Mouse (Mus musculus): ENCODE data around the gene Mpp4. TPM values are rescaled to one million over a fixed set of nuclear protein-coding genes. Genes with fewer than 3 reads are reported as not detected.

The Mpp4 gene
- total RNA-seq, 2 experiments from 2014 or later, result 0.85 to 1.9 TPM

DNA sequence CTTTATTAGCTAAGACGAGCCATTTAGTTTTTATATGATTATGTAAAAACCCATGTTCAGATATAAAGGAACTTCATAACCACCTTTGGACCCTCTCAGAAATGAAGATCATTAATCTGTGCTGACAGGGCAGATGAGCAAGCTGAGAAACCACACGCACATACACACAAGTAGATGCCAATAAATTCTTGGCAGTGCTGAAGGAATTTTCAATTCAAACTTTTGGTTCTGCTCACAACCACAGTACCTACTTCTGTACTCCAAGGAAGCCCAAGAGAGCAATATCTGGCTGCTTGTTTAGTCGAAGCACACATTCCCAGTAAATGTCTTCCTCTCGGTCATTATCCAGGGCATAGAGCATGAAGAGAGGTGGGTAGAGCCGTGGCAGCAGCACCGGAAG, 6.4 kb upstream of the Mpp4 start:
- ATAC-seq (replicated peaks; ENCODE audit: low FRiP score, poor library complexity, severe bottlenecking), result no peak

GRCm38 (mm10) chr1:59168556-59168955, 5.4 kb upstream of the Mpp4 start:
- no peak for ATAC-seq (replicated peaks; ENCODE audit: low FRiP score, poor library complexity, severe bottlenecking)

DNA sequence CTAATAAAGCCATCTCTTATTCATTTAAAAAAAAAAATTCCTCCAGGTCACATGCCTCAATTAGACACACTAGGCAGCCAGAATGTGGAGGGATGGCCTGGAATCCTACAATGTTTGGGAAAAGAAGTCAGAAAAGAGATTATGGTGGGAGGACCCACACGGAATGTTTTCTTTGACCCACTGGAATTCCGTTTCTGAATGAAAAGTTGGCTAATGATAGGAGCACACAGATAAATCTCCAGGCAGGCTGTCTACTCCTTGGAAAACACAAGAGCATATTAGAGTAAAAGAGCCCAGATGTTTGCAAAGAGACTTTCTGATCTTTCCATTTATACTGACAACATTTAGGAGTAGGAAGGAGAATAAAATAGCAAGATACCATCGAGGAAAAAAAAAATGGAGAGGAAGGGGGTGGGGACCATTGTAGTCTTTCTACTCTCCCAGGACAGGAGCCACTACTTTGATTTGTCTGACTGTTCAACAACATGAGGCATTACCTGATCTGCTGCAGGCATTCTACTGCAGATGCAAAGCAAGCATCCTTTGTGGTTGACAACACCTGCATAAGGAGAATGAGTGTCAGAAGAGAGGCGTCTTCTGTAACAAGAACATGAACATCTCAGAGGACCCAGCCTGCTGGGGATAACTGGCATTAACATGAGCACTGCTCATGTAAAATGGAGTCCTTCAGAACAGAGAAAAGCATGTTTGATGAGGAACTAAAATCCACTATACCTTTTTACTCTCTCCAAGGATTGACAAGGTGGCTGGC, 4.7 kb upstream of the Mpp4 start:
- ATAC-seq (replicated peaks; ENCODE audit: low FRiP score, poor library complexity, severe bottlenecking), result no peak

DNA sequence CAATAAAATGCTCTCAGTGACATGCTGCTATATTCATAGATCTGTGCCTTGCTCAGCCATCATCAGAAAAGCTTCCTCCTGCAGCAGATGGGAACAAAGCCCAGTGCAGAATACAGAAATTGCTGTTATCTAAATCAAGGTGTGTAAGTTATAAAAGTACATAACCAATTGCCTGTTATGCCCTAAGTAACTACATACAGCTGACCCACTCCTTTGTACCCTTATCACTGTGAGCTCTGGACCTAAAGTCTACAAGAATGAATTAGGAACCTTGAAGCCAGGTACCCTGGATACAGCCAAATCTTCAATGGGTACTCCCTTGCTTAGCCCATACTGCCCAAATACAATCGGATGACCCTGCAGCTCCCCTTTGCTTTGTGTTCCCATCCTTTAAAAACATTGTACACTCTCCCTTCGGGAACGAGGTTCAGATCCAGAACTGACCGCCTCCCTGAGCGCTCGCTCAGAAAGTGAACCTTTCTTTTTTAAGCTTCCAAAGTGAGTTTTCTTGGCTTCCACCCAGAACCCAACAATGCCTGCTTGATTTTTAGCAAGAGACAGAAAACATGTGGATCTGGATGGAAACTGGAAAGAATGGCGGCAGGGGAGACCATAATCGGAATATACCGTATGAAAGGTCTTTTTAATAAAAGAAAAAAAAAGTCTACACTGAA, 3.2 kb upstream of the Mpp4 start:
- no peak for ATAC-seq (replicated peaks; ENCODE audit: low FRiP score, poor library complexity, severe bottlenecking)

GRCm38 (mm10) chr1:59163918-59164317, 729 bp upstream of the Mpp4 start:
- no peak for ATAC-seq (replicated peaks; ENCODE audit: low FRiP score, poor library complexity, severe bottlenecking)

DNA sequence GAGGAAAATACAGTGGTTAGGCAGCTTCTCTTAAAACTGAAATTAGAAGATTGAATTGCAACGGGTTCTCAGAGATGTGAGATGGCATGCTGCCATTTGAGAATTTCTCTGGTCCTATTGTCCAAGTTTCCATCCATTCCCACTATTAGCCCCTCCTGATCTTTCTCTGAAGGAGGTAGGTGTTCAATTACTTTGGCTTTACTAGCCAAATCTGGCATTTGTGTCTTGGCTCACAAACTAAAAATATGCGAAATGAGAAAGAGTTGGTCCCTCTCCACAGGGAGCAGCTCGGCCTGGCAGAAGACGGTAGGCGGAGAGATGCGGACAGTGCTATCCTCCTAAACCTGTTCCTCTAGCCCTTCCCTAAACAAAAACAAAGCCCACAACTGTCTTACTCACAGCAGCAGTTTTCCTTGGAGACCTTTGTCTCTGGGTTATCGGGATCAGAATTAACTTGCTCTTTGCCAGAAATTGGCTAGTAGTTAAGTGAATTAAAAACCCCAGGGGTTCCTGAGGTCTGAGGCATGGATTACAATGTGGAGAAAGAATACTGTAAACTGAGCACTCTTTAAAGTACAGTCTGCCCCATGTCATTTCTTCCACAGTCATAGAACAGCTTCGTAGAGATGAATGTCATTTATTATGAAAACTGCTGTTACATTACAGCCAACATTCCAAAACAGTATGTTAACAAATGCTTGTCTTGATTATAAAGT, 722 bp downstream of the Mpp4 start:
- ATAC-seq (replicated peaks; ENCODE audit: low FRiP score, poor library complexity, severe bottlenecking), result no peak

GRCm38 (mm10) chr1:59161396-59161795, 1.8 kb downstream of the Mpp4 start:
- ATAC-seq (replicated peaks; ENCODE audit: low FRiP score, poor library complexity, severe bottlenecking), result no peak

- ATAC-seq (replicated peaks; ENCODE audit: low FRiP score, poor library complexity, severe bottlenecking), result no peak
Measured at GRCm38 (mm10) chr1:59160871-59161270, 2.3 kb downstream of the Mpp4 start.

GRCm38 (mm10) chr1:59159136-59159535, 4.1 kb downstream of the Mpp4 start:
- ATAC-seq (replicated peaks; ENCODE audit: low FRiP score, poor library complexity, severe bottlenecking), result no peak

GRCm38 (mm10) chr1:59158498-59158897, 4.7 kb downstream of the Mpp4 start:
- ATAC-seq (replicated peaks; ENCODE audit: low FRiP score, poor library complexity, severe bottlenecking), result no peak

DNA sequence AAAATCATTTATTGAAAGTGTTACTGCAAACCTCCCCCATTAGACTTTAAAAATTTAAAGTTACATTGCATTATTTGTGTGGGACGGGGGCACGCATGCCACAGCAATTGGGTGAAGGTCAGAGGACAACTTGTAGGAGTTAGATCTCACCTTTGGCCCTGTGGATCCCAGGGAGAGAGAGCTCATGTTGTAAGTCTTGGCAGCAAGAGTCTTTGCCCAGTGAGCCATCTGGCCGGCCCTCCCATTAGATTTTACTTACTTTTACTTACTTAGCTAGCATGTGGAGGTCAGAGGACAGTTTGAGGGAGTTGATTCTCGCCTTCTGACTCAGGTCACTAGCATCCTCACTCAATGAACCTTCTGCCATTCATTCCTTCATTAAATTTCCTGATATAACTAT, 5.3 kb downstream of the Mpp4 start:
- ATAC-seq (replicated peaks; ENCODE audit: low FRiP score, poor library complexity, severe bottlenecking), result no peak

- no peak for ATAC-seq (replicated peaks; ENCODE audit: low FRiP score, poor library complexity, severe bottlenecking)
Measured at GRCm38 (mm10) chr1:59152346-59152745, 10.8 kb downstream of the Mpp4 start.

GRCm38 (mm10) chr1:59150542-59150941, 12.6 kb downstream of the Mpp4 start:
- ATAC-seq (replicated peaks; ENCODE audit: low FRiP score, poor library complexity, severe bottlenecking), result no peak

DNA sequence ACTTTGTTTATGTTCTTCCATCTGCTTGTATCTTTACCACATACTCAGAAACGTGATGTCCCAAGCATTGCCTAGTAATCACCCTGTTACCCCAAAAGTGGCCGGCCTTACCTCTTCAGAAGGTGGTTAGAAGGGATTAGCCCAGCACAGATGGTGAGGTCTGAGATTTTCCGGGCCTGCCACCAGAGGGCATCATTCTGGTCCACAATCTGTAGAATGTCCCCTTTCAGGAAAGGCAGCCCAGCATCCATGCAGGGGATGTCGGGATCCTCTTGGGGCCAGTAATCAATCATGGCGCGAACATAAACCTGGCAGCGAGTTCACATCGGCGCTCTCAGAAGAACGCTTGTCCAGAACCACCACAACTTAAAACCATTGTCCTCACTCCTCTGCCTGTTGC, 18.6 kb downstream of the Mpp4 start:
- no peak for ATAC-seq (replicated peaks; ENCODE audit: low FRiP score, poor library complexity, severe bottlenecking)

DNA sequence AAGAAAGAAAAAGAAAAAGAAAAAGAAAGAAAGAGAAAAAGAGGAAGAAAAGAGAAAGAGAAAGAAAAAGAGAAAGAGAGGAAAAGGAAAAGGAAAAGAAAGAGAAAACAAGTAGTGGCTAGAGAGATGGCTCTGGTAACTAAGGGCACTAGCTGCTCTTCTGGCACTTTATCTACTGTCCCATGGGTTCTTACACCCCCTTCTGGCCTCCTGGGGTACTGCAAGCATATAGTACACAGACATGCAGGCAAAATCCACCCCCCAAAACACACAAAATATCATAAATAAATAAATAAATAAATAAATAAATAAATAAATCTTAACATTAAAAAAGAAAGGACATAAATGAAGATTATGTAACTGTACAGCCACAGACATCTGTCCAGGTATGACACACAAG, 20.4 kb downstream of the Mpp4 start:
- ATAC-seq (replicated peaks; ENCODE audit: low FRiP score, poor library complexity, severe bottlenecking), result peak; percentile 79

GRCm38 (mm10) chr1:59134419-59134818, 28.8 kb downstream of the Mpp4 start:
- no peak for ATAC-seq (replicated peaks; ENCODE audit: low FRiP score, poor library complexity, severe bottlenecking)

DNA sequence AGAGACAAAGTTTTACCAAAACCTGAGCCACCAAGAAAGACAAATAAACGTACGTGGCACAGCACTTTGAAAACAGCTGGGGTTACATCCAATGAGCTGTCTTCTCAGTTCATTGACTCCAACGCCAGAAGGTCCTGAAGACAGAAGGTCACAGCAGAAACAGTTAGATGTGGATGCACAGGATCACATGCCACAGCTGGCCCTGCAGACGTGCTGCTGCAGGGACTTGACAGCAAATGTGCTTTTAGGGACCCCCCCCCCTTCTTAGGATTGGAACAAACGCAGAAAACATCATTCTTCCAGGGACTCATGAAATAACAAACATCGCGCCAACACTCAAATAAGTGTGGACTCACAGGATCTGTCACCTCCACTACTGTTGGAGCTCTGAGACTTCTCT, 34.3 kb downstream of the Mpp4 start:
- ATAC-seq (replicated peaks; ENCODE audit: low FRiP score, poor library complexity, severe bottlenecking), result no peak

DNA sequence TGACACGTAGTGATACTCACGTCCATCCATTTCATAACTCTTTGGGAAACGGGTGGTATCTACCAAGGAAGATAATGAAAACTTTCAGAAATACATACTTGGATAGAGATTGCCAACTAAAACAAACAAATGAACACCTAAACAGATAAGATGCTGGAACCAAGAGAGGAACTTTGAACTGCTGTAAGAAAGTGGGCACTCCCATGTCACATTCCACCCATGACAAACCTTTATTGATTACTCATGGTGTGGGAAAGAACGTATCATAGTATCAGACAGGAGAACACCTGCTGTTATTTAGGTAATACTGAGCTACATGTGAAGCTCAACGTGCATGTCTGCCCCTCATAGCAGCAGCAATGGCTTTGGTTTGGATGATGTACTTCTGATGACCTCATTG, 37.6 kb downstream of the Mpp4 start:
- ATAC-seq (replicated peaks; ENCODE audit: low FRiP score, poor library complexity, severe bottlenecking), result no peak

GRCm38 (mm10) chr1:59119720-59120457, 43.3 kb downstream of the Mpp4 start, which contains the start of gene Tmem237:
Tmem237 (minus strand) TSS chr1:59120408.
- ATAC-seq (replicated peaks; ENCODE audit: low FRiP score, poor library complexity, severe bottlenecking), result peak; percentile 91

DNA sequence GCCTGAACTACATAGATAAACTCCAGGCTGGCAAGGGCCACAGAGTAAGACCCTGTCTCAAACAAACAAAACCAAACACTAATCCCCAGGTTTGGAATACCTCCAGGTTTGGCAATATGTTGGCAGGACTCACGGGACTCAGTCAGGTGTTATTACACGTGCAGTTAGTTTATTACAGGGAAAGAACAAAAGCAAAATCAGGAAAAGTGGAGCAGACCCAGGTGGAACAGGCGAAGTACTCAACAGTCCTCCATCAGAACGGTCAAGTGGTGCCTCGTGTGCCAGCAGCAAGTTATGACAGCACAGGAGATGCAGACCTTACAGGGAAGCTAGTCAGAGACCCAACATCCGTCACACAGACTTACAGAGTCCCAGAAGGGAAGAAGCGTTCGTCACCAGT, 52.7 kb downstream of the Mpp4 start:
- no peak for ATAC-seq (replicated peaks; ENCODE audit: low FRiP score, poor library complexity, severe bottlenecking)

Data from erythroblast, adult 5-6 weeks (primary cell).